Mouse (Mus musculus) olfactory bulb, adult 2 months (tissue): ENCODE measurements around the gene Aqr. TPM values are rescaled to one million over a fixed set of nuclear protein-coding genes. Genes with fewer than 3 reads are reported as not detected.

Experiments
- H3K27ac ChIP-seq: fragments of 200-500 bp; 2 replicates; pipeline ENCODE4 v1.5.1; 2012; ENCODE audit warnings: low read depth, low read length; ENCODE audit not compliant: insufficient read depth
- H3K4me1 ChIP-seq: fragments of 200-500 bp; 2 replicates; pipeline ENCODE4 v1.6.1; 2012; ENCODE audit warnings: low read length; ENCODE audit not compliant: control insufficient read depth, insufficient read depth
- H3K4me3 ChIP-seq: fragments of 200-500 bp; 2 replicates; pipeline ENCODE4 v1.5.1; 2012; ENCODE audit warnings: mild to moderate bottlenecking, low read depth, low read length, moderate library complexity; ENCODE audit not compliant: insufficient read depth
- CTCF ChIP-seq: fragments of 200-500 bp; IDR thresholded peaks from 2 replicates; pipeline ENCODE4 v1.5.1; 2012; ENCODE audit warnings: low read depth, mild to moderate bottlenecking, low read length, moderate library complexity; ENCODE audit not compliant: insufficient read depth
- POLR2A ChIP-seq: fragments of 200-500 bp; IDR thresholded peaks from 2 replicates; pipeline ENCODE4 v1.6.1; 2012; ENCODE audit warnings: mild to moderate bottlenecking, low read depth, low read length, moderate library complexity; ENCODE audit not compliant: insufficient read depth
- WGBS: fragments of 180-500 bp; shearing (Covaris S2); methylation state at CpG from one replicate; pipeline ENCODE4 v1.1.7; 2018; 5-methylcytosine and 5-hydroxymethylcytosine counted together
- polyA plus RNA-seq: library from polyadenylated mRNA; stranded (reverse); fragments of >200 nt; gene quantifications from 2 replicates; pipeline ENCODE4 v1.2.4, GENCODE M21; 2012; ENCODE audit warnings: low replicate concordance; ENCODE audit not compliant: missing spikeins, insufficient read depth, insufficient read length

Aqr gene
- polyA plus RNA-seq, 1 experiment = not detected

GRCm38 (mm10) chr2:114146864-114147458, 39.9 kb downstream of the Aqr start:
- H3K4me3 ChIP-seq = no peak overlapping the region
- TF ChIP-seq CTCF (no peak), POLR2A (no peak)
- H3K27ac ChIP-seq = no peak overlapping the region
- 85% methylated on average over 15 of the region's 15 CpGs for WGBS
- no peaks in the 10 kb centered on the region for H3K4me1 ChIP-seq

GRCm38 (mm10) chr2:114145315-114145801, 41.5 kb downstream of the Aqr start:
- WGBS = 68% methylated on average over 6 of the region's 6 CpGs

GRCm38 (mm10) chr2:114144915-114145314, 41.9 kb downstream of the Aqr start:
- no peak overlapping the region for H3K27ac ChIP-seq
- 92% methylated on average over 5 of the region's 5 CpGs for WGBS
- TF ChIP-seq POLR2A (no peak), CTCF (no peak)
- H3K4me3 ChIP-seq = no peak overlapping the region
- H3K4me1 ChIP-seq = no peaks in the 10 kb centered on the region

More at GRCm38 (mm10) chr2:114145315-114145801, 41.5 kb downstream of the Aqr start:
- TF ChIP-seq POLR2A = no peak
- Histone ChIP-seq H3K4me3 (no peak overlapping the region), H3K27ac (no peak overlapping the region), H3K4me1 (no peaks in the 10 kb centered on the region)

GRCm38 (mm10) chr2:114143842-114144241, 43.0 kb downstream of the Aqr start:
- TF ChIP-seq POLR2A (no peak), CTCF (no peak)
- Histone ChIP-seq H3K4me1 (no peaks in the 10 kb centered on the region), H3K27ac (no peak overlapping the region), H3K4me3 (no peak overlapping the region)
- WGBS = 84% methylated on average over 6 of the region's 6 CpGs

- no peaks in the 10 kb centered on the region; the same call in 1 of the 2 replicates for H3K4me1 ChIP-seq
- 97% methylated on average over 9 of the region's 9 CpGs for WGBS
- H3K27ac ChIP-seq = no peak overlapping the region
- no peak for TF ChIP-seq CTCF
- no peak for TF ChIP-seq POLR2A
- H3K4me3 ChIP-seq = no peak overlapping the region
These were observed 50.1 kb downstream of the Aqr start for GRCm38 (mm10) chr2:114136755-114137154.

GRCm38 (mm10) chr2:114135777-114136176, 51.0 kb downstream of the Aqr start:
- WGBS = 80% methylated on average over 2 of the region's 2 CpGs
- TF ChIP-seq POLR2A (no peak), CTCF (no peak)
- no peaks in the 10 kb centered on the region; the same call in 1 of the 2 replicates for H3K4me1 ChIP-seq
- H3K27ac ChIP-seq = no peak overlapping the region
- H3K4me3 ChIP-seq = no peak overlapping the region

GRCm38 (mm10) chr2:114133355-114133754, 53.5 kb downstream of the Aqr start:
- WGBS = 88% methylated on average over 4 of the region's 4 CpGs

GRCm38 (mm10) chr2:114130657-114131056, 56.2 kb downstream of the Aqr start:
- no peak for TF ChIP-seq CTCF
- no peak for TF ChIP-seq POLR2A
- H3K4me3 ChIP-seq = no peak overlapping the region
- H3K4me1 ChIP-seq = no peaks in the 10 kb centered on the region; the same call in 1 of the 2 replicates
- no peak overlapping the region for H3K27ac ChIP-seq
- WGBS = 95% methylated on average over 13 of the region's 13 CpGs

More at GRCm38 (mm10) chr2:114133355-114133754, 53.5 kb downstream of the Aqr start:
- no peak overlapping the region for H3K4me3 ChIP-seq
- TF ChIP-seq POLR2A = no peak
- no peak for TF ChIP-seq CTCF
- no peaks in the 10 kb centered on the region; the same call in 1 of the 2 replicates for H3K4me1 ChIP-seq
- H3K27ac ChIP-seq = no peak overlapping the region

GRCm38 (mm10) chr2:114123304-114123703, 63.5 kb downstream of the Aqr start:
- TF ChIP-seq CTCF (no peak), POLR2A (no peak)
- Histone ChIP-seq H3K4me1 (no peaks in the 10 kb centered on the region), H3K27ac (no peak overlapping the region), H3K4me3 (no peak overlapping the region)
- 93% methylated on average over 4 of the region's 4 CpGs for WGBS

GRCm38 (mm10) chr2:114119451-114119850, 67.4 kb downstream of the Aqr start:
- 76% methylated on average over 7 of the region's 7 CpGs for WGBS
- no peak overlapping the region for H3K27ac ChIP-seq
- TF ChIP-seq CTCF = no peak
- no peak overlapping the region for H3K4me3 ChIP-seq
- H3K4me1 ChIP-seq = no peaks in the 10 kb centered on the region
